Mouse (Mus musculus): Measurements from ENCODE around the gene Dync1h1. TPM values are rescaled to one million over a fixed set of nuclear protein-coding genes. Genes with fewer than 3 reads are reported as not detected.

Gene Dync1h1
- polyA plus RNA-seq, 1 experiment = 39.1 TPM

DNA sequence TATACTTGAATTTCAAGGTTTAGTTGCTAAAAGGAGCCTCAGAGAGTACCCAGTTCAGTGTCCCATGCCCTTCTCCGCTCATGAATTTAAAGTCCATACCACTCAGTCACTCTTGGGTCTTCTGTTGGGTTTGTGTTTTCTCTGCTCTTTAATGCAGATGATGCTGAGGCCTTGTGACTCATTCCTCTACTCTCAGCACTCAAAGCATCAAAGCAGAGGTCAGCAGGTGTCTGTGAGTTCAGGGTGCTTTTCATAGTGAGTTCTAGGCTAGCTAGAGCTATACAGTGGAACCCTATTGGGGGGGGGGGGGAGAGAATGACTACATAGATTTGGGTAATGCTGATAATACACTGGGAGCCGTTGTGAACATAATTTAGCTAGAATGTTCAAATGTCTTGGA lies 9.5 kb downstream of the Dync1h1 start:
- Histone ChIP-seq H3K27ac (ENCODE audit: control insufficient read depth, insufficient read depth, low read depth, low read length, poor library complexity) (no peak overlapping the region), H3K4me1 (ENCODE audit: control insufficient read depth, insufficient read depth, low read length) (peaks cover 4% of the 10 kb centered on the region; the same call in 1 of the 2 replicates), H3K4me3 (replicated peaks; ENCODE audit: control insufficient read depth, low read depth, low read length) (no peak overlapping the region)
- 78% methylated on average over 2 of the region's 2 CpGs for WGBS
- TF ChIP-seq CTCF (IDR thresholded peaks at IDR 0.05; ENCODE audit: control insufficient read depth, insufficient read depth, low read length) (no peak), POLR2A (IDR thresholded peaks at IDR 0.05; ENCODE audit: borderline replicate concordance, control insufficient read depth, low read depth, low read length) (no peak)

DNA sequence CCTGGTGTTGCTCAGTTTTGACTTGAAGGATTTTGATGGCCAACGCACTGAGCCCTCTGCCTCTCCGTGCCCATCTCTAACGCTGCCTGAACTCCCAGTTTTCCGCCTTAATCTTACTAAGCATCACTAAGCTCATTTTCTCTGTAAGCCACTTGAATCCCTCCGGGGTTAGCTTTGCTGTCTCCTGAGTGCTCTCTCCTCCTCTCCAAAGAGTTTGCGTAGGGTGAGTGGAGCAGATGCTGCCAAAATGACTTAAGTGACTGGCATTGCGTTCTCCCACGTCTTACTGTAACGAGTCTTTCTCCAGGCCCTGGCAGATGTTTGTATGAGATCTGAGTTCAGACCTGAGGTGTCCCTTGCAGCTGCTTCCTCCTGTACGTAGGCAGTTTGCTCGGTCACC lies 28.8 kb downstream of the Dync1h1 start:
- no peak for TF ChIP-seq CTCF (IDR thresholded peaks at IDR 0.05; ENCODE audit: control insufficient read depth, insufficient read depth, low read length)
- TF ChIP-seq POLR2A (IDR thresholded peaks at IDR 0.05; ENCODE audit: borderline replicate concordance, control insufficient read depth, low read depth, low read length) = no peak
- Histone ChIP-seq H3K27ac (ENCODE audit: control insufficient read depth, insufficient read depth, low read depth, low read length, poor library complexity) (no peak overlapping the region), H3K4me3 (replicated peaks; ENCODE audit: control insufficient read depth, low read depth, low read length) (no peak overlapping the region), H3K4me1 (ENCODE audit: control insufficient read depth, insufficient read depth, low read length) (no peaks in the 10 kb centered on the region)
- 94% methylated on average over 11 of the region's 11 CpGs for WGBS

- Histone ChIP-seq H3K4me3 (replicated peaks; ENCODE audit: control insufficient read depth, low read depth, low read length) (no peak overlapping the region), H3K27ac (ENCODE audit: control insufficient read depth, insufficient read depth, low read depth, low read length, poor library complexity) (no peak overlapping the region), H3K4me1 (ENCODE audit: control insufficient read depth, insufficient read depth, low read length) (no peaks in the 10 kb centered on the region)
- TF ChIP-seq CTCF (IDR thresholded peaks at IDR 0.05; ENCODE audit: control insufficient read depth, insufficient read depth, low read length) = no peak
- TF ChIP-seq POLR2A (IDR thresholded peaks at IDR 0.05; ENCODE audit: borderline replicate concordance, control insufficient read depth, low read depth, low read length) = no peak
- WGBS = 87% methylated on average over 12 of the region's 12 CpGs
Measured at GRCm38 (mm10) chr12:110636293-110636692, 35.0 kb downstream of the Dync1h1 start.

GRCm38 (mm10) chr12:110637507-110638114 lies 36.4 kb downstream of the Dync1h1 start:
- no peak for TF ChIP-seq CTCF (IDR thresholded peaks at IDR 0.05; ENCODE audit: control insufficient read depth, insufficient read depth, low read length)
- no peak for TF ChIP-seq POLR2A (IDR thresholded peaks at IDR 0.05; ENCODE audit: borderline replicate concordance, control insufficient read depth, low read depth, low read length)
- Histone ChIP-seq H3K4me1 (ENCODE audit: control insufficient read depth, insufficient read depth, low read length) (no peaks in the 10 kb centered on the region), H3K27ac (ENCODE audit: control insufficient read depth, insufficient read depth, low read depth, low read length, poor library complexity) (no peak overlapping the region), H3K4me3 (replicated peaks; ENCODE audit: control insufficient read depth, low read depth, low read length) (no peak overlapping the region)
- 90% methylated on average over 13 of the region's 13 CpGs for WGBS

DNA sequence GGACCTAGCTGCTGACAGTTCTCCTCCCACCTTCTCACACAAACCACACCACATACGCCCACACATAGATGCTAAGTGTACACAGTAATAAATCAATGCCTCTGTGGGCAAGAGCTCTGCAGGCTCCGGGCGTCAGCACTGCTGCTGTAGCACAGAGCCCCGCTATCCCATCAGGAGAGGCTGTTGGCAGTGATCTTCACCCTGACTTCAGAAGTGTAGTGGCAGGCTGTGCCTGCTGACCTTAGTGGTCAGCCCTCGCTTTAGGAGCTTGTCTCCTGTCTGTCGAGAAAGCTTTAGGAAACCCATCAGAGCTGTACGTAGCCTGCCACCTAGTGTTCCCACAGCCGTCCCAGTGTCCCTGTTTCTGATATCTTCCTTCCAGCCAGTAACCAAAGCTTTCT lies 49.0 kb downstream of the Dync1h1 start:
- Histone ChIP-seq H3K4me1 (ENCODE audit: control insufficient read depth, insufficient read depth, low read length) (no peaks in the 10 kb centered on the region), H3K4me3 (replicated peaks; ENCODE audit: control insufficient read depth, low read depth, low read length) (no peak overlapping the region), H3K27ac (ENCODE audit: control insufficient read depth, insufficient read depth, low read depth, low read length, poor library complexity) (no peak overlapping the region)
- TF ChIP-seq POLR2A (IDR thresholded peaks at IDR 0.05; ENCODE audit: borderline replicate concordance, control insufficient read depth, low read depth, low read length) = no peak
- TF ChIP-seq CTCF (IDR thresholded peaks at IDR 0.05; ENCODE audit: control insufficient read depth, insufficient read depth, low read length) = no peak
- WGBS = 87% methylated on average over 8 of the region's 8 CpGs

DNA sequence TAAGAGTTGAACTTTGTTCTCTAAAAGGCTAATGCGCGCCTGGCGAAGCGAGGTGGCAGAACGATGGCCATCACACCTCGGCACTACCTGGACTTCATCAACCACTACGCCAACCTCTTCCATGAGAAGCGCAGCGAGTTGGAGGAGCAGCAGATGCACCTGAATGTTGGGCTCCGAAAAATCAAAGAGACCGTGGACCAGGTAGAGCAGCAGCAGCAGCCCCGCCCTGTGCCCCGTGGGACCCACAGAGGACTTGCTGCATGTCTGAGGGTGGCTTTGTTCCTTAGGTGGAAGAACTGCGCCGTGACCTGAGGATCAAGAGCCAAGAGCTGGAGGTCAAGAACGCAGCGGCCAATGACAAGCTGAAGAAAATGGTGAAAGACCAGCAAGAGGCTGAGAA lies 50.2 kb downstream of the Dync1h1 start:
- TF ChIP-seq CTCF (IDR thresholded peaks at IDR 0.05; ENCODE audit: control insufficient read depth, insufficient read depth, low read length) = no peak
- no peak for TF ChIP-seq POLR2A (IDR thresholded peaks at IDR 0.05; ENCODE audit: borderline replicate concordance, control insufficient read depth, low read depth, low read length)
- WGBS = 96% methylated on average over 17 of the region's 17 CpGs
- Histone ChIP-seq H3K4me1 (ENCODE audit: control insufficient read depth, insufficient read depth, low read length) (no peaks in the 10 kb centered on the region), H3K4me3 (replicated peaks; ENCODE audit: control insufficient read depth, low read depth, low read length) (no peak overlapping the region), H3K27ac (ENCODE audit: control insufficient read depth, insufficient read depth, low read depth, low read length, poor library complexity) (no peak overlapping the region)

- no peak overlapping the region for H3K27ac ChIP-seq (ENCODE audit: control insufficient read depth, insufficient read depth, low read depth, low read length, poor library complexity)
- no peak overlapping the region for H3K4me3 ChIP-seq (replicated peaks; ENCODE audit: control insufficient read depth, low read depth, low read length)
- H3K4me1 ChIP-seq (ENCODE audit: control insufficient read depth, insufficient read depth, low read length) = no peaks in the 10 kb centered on the region
- TF ChIP-seq POLR2A (IDR thresholded peaks at IDR 0.05; ENCODE audit: borderline replicate concordance, control insufficient read depth, low read depth, low read length) (no peak), CTCF (IDR thresholded peaks at IDR 0.05; ENCODE audit: control insufficient read depth, insufficient read depth, low read length) (no peak)
- WGBS = 94% methylated on average over 14 of the region's 14 CpGs
Measured at GRCm38 (mm10) chr12:110661746-110662145, 60.5 kb downstream of the Dync1h1 start.

- Histone ChIP-seq H3K27ac (ENCODE audit: control insufficient read depth, insufficient read depth, low read depth, low read length, poor library complexity) (no peak overlapping the region), H3K4me1 (ENCODE audit: control insufficient read depth, insufficient read depth, low read length) (no peaks in the 10 kb centered on the region), H3K4me3 (replicated peaks; ENCODE audit: control insufficient read depth, low read depth, low read length) (no peak overlapping the region)
- TF ChIP-seq POLR2A (IDR thresholded peaks at IDR 0.05; ENCODE audit: borderline replicate concordance, control insufficient read depth, low read depth, low read length) (no peak), CTCF (IDR thresholded peaks at IDR 0.05; ENCODE audit: control insufficient read depth, insufficient read depth, low read length) (no peak)
- 81% methylated on average over 13 of the region's 13 CpGs for WGBS
Measured at GRCm38 (mm10) chr12:110667466-110668077, 66.3 kb downstream of the Dync1h1 start.
